Mouse (Mus musculus): ENCODE data around the gene Lmbr1. TPM values are rescaled to one million over a fixed set of nuclear protein-coding genes. Genes with fewer than 3 reads are reported as not detected.
A peak's percentile ranks its signal among the peaks of the same experiment; 100 is the strongest.
"Not testable (repeated sequence)": the region's sequence is repeated elsewhere in the genome, so short reads cannot be mapped to it uniquely, and the experiment has no call there.

Lmbr1 gene
- polyA plus RNA-seq (2015; fragmentation: Nextera tagmentation; extraction: Ambion mirVana) = 9.8 and 11.6 TPM in 2 replicates

- WGBS = 1% methylated on average over 40 of the region's 40 CpGs
- peak within 1 kb of the TSS; percentile 61 for H3K9ac ChIP-seq
These were observed at the start of gene Lmbr1 for GRCm38 (mm10) chr5:29378298-29379036. Lmbr1 (minus strand) TSS chr5:29378390.

GRCm38 (mm10) chr5:29423330-29423729 is 45.1 kb upstream of the Lmbr1 start:
- not testable (repeated sequence) for ATAC-seq (ENCODE audit: borderline replicate concordance, extremely low read depth, low FRiP score, low TSS enrichment); H3K9ac ChIP-seq
- 47% methylated on average over 3 of the region's 3 CpGs for WGBS

More at GRCm38 (mm10) chr5:29378298-29379036, at the start of gene Lmbr1:
- Histone ChIP-seq H3K4me1 (peaks cover 12% of the 10 kb centered on the region), H3K4me3 (peak within 1 kb of the TSS; percentile 60), H3K9me3 (no peaks in the 10 kb centered on the region), H3K4me2 (peak within 1 kb of the TSS; percentile 88), H3K36me3 (no peaks in the 10 kb centered on the region), H3K27me3 (no peaks in the 10 kb centered on the region), H3K27ac (peak within 1 kb of the TSS; percentile 73)
- ATAC-seq (ENCODE audit: borderline replicate concordance, extremely low read depth, low FRiP score, low TSS enrichment) = peak; percentile 97

GRCm38 (mm10) chr5:29413041-29413440 is 34.9 kb upstream of the Lmbr1 start:
- Histone ChIP-seq H3K9ac (no peak overlapping the region), H3K9me3 (no peaks in the 10 kb centered on the region), H3K27ac (no peak overlapping the region), H3K4me3 (no peak overlapping the region), H3K27me3 (no peaks in the 10 kb centered on the region), H3K36me3 (no peaks in the 10 kb centered on the region), H3K4me2 (no peak overlapping the region), H3K4me1 (no peaks in the 10 kb centered on the region)
- ATAC-seq (ENCODE audit: borderline replicate concordance, extremely low read depth, low FRiP score, low TSS enrichment) = no peak
- 76% methylated on average over 3 of the region's 3 CpGs for WGBS

More at GRCm38 (mm10) chr5:29423330-29423729, 45.1 kb upstream of the Lmbr1 start:
- not testable (repeated sequence) for H3K4me2 ChIP-seq, H3K9me3 ChIP-seq, H3K4me1 ChIP-seq, H3K27ac ChIP-seq, H3K36me3 ChIP-seq, H3K4me3 ChIP-seq, H3K27me3 ChIP-seq

- Histone ChIP-seq H3K4me1 (no peaks in the 10 kb centered on the region), H3K4me3 (no peak overlapping the region), H3K27ac (no peak overlapping the region), H3K27me3 (no peaks in the 10 kb centered on the region), H3K9me3 (no peaks in the 10 kb centered on the region), H3K4me2 (no peak overlapping the region), H3K9ac (no peak overlapping the region), H3K36me3 (no peaks in the 10 kb centered on the region)
- ATAC-seq (ENCODE audit: borderline replicate concordance, extremely low read depth, low FRiP score, low TSS enrichment) = no peak
These were observed 32.7 kb upstream of the Lmbr1 start for GRCm38 (mm10) chr5:29410854-29411253.

- ATAC-seq (ENCODE audit: borderline replicate concordance, extremely low read depth, low FRiP score, low TSS enrichment) = no peak
- H3K4me2 ChIP-seq = no peak overlapping the region
- no peak overlapping the region for H3K4me3 ChIP-seq
These were observed 20.2 kb upstream of the Lmbr1 start for GRCm38 (mm10) chr5:29398427-29398826.

GRCm38 (mm10) chr5:29388944-29389765 is 11.0 kb upstream of the Lmbr1 start:
- Histone ChIP-seq H3K9ac (no peak overlapping the region), H3K27me3 (no peaks in the 10 kb centered on the region), H3K9me3 (no peaks in the 10 kb centered on the region), H3K4me3 (no peak overlapping the region), H3K4me2 (no peak overlapping the region), H3K4me1 (peaks cover 15% of the 10 kb centered on the region), H3K27ac (peak overlapping the region; percentile 83; the same call in 1 of the 2 replicates), H3K36me3 (no peaks in the 10 kb centered on the region)
- WGBS = 15% methylated on average over 15 of the region's 15 CpGs
- ATAC-seq (ENCODE audit: borderline replicate concordance, extremely low read depth, low FRiP score, low TSS enrichment) = no peak; the same call in 1 of the 2 replicates

More at GRCm38 (mm10) chr5:29398427-29398826, 20.2 kb upstream of the Lmbr1 start:
- H3K36me3 ChIP-seq = no peaks in the 10 kb centered on the region
- 49% methylated on average over 4 of the region's 4 CpGs for WGBS
- no peak overlapping the region for H3K27ac ChIP-seq
- no peaks in the 10 kb centered on the region for H3K9me3 ChIP-seq
- H3K27me3 ChIP-seq = no peaks in the 10 kb centered on the region
- no peaks in the 10 kb centered on the region for H3K4me1 ChIP-seq
- no peak overlapping the region for H3K9ac ChIP-seq

GRCm38 (mm10) chr5:29388181-29388943 is 10.2 kb upstream of the Lmbr1 start:
- H3K27me3 ChIP-seq = no peaks in the 10 kb centered on the region
- H3K27ac ChIP-seq = peak overlapping the region; percentile 83
- peak overlapping the region; percentile 29 for H3K4me2 ChIP-seq
- peak; percentile 61; the same call in 1 of the 2 replicates for ATAC-seq (ENCODE audit: borderline replicate concordance, extremely low read depth, low FRiP score, low TSS enrichment)
- H3K4me1 ChIP-seq = peaks cover 15% of the 10 kb centered on the region
- H3K9me3 ChIP-seq = no peaks in the 10 kb centered on the region
- H3K36me3 ChIP-seq = no peaks in the 10 kb centered on the region
- H3K9ac ChIP-seq = no peak overlapping the region
- WGBS = 26% methylated on average over 7 of the region's 7 CpGs
- H3K4me3 ChIP-seq = no peak overlapping the region

- no peak for ATAC-seq (ENCODE audit: borderline replicate concordance, extremely low read depth, low FRiP score, low TSS enrichment)
- no peak overlapping the region for H3K4me2 ChIP-seq
These were observed 9.4 kb upstream of the Lmbr1 start for GRCm38 (mm10) chr5:29387591-29387990.

GRCm38 (mm10) chr5:29382776-29383175 is 4.6 kb upstream of the Lmbr1 start:
- Histone ChIP-seq H3K27ac (no peak overlapping the region), H3K27me3 (no peaks in the 10 kb centered on the region), H3K4me1 (peaks cover 11% of the 10 kb centered on the region), H3K9ac (no peak overlapping the region), H3K36me3 (no peaks in the 10 kb centered on the region), H3K4me3 (no peak overlapping the region), H3K4me2 (no peak overlapping the region), H3K9me3 (no peaks in the 10 kb centered on the region)
- ATAC-seq (ENCODE audit: borderline replicate concordance, extremely low read depth, low FRiP score, low TSS enrichment) = no peak
- WGBS = 73% methylated on average over 1 of the region's 1 CpGs

More at GRCm38 (mm10) chr5:29387591-29387990, 9.4 kb upstream of the Lmbr1 start:
- H3K27me3 ChIP-seq = no peaks in the 10 kb centered on the region
- no peak overlapping the region for H3K4me3 ChIP-seq
- 7% methylated on average over 1 of the region's 1 CpGs for WGBS
- H3K27ac ChIP-seq = peak overlapping the region; percentile 83
- H3K36me3 ChIP-seq = no peaks in the 10 kb centered on the region
- no peaks in the 10 kb centered on the region for H3K9me3 ChIP-seq
- H3K4me1 ChIP-seq = peaks cover 15% of the 10 kb centered on the region
- no peak overlapping the region for H3K9ac ChIP-seq

GRCm38 (mm10) chr5:29380091-29380490 is 1.9 kb upstream of the Lmbr1 start:
- Histone ChIP-seq H3K27ac (no peak overlapping the region), H3K9ac (no peak overlapping the region), H3K4me3 (no peak overlapping the region), H3K36me3 (no peaks in the 10 kb centered on the region), H3K9me3 (no peaks in the 10 kb centered on the region), H3K27me3 (no peaks in the 10 kb centered on the region), H3K4me1 (peaks cover 12% of the 10 kb centered on the region), H3K4me2 (no peak overlapping the region)
- WGBS = 72% methylated on average over 2 of the region's 2 CpGs
- no peak for ATAC-seq (ENCODE audit: borderline replicate concordance, extremely low read depth, low FRiP score, low TSS enrichment)

GRCm38 (mm10) chr5:29377590-29378297 is 446 bp downstream of the Lmbr1 start:
- Histone ChIP-seq H3K4me3 (peak overlapping the region; percentile 60), H3K9me3 (no peaks in the 10 kb centered on the region), H3K9ac (peak overlapping the region; percentile 61), H3K27me3 (no peaks in the 10 kb centered on the region), H3K27ac (0 out of 2 replicates have a peak overlapping the region, but pooled peaks have one; percentile 49), H3K36me3 (no peaks in the 10 kb centered on the region), H3K4me2 (peak overlapping the region; percentile 88), H3K4me1 (peaks cover 12% of the 10 kb centered on the region)
- ATAC-seq (ENCODE audit: borderline replicate concordance, extremely low read depth, low FRiP score, low TSS enrichment) = peak; percentile 1; the same call in 1 of the 2 replicates
- WGBS = under 1% methylated on average over 47 of the region's 47 CpGs

Measured in lung, embryonic 15.5 days (tissue).